Mouse (Mus musculus): ENCODE measurements at regions not wholly inside any gene's neighbourhood (a gene's known extent, or its start where the extent isn't known, plus 50 kb on each side); places are given as distances from the start of the nearest gene placed in this dataset.

DNA sequence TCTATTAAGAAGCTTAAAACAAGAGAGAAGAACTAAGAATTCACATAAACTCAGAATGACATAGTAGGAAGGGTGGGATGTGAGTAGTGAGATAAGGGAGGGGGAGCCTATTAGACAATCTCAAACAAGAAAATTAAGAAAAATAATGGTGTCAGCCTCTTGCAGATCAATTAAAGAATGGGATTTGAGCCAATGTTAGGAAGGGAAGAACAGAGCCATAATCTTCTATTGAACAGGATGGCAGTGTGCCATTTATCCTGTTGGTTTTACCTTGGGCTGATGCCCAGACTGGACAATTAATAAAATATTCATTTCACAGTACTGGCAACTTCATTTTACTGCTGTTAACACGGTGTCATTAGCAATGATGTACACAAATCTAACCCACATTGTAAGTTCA, 718.0 kb downstream of the Rfpl4b start:
- no peak for TF ChIP-seq POLR2A (IDR thresholded peaks at IDR 0.05; ENCODE audit: insufficient read depth, low read length)
- TF ChIP-seq CTCF (IDR thresholded peaks at IDR 0.05; ENCODE audit: low read depth, low read length): no peak

Measured in ES-Bruce4 (cell line).